Mouse (Mus musculus) lung, embryonic 14.5 days (tissue): ENCODE data around the gene Mfsd6. TPM values are rescaled to one million over a fixed set of nuclear protein-coding genes. Genes with fewer than 3 reads are reported as not detected.

Source experiments
- ATAC-seq: fragments of 200-750 bp; cut with Nextera tagmentation; 2 replicates; pipeline ENCODE4 v1.8.0; 2017; ENCODE audit warnings: mild to moderate bottlenecking, moderate TSS enrichment, moderate library complexity; ENCODE audit not compliant: insufficient read depth
- DNase-seq: peaks from one replicate; pipeline ENCODE4 v3.0.0-alpha.2; 2015
- H3K27ac ChIP-seq: fragments of 300-500 bp; sonication (generic); 2 replicates; pipeline ENCODE4 v1.5.1; 2014; ENCODE audit warnings: low read depth, mild to moderate bottlenecking, moderate library complexity
- H3K27me3 ChIP-seq: fragments of 300-500 bp; sonication (generic); 2 replicates; pipeline ENCODE4 v1.6.1; 2014; ENCODE audit warnings: low read length, control low read depth; ENCODE audit not compliant: insufficient read depth
- H3K36me3 ChIP-seq: fragments of 300-500 bp; sonication (generic); 2 replicates; pipeline ENCODE4 v1.6.1; 2014; ENCODE audit warnings: control low read depth; ENCODE audit not compliant: insufficient read depth
- H3K4me1 ChIP-seq: fragments of 300-500 bp; sonication (generic); 2 replicates; pipeline ENCODE4 v1.6.1; 2014; ENCODE audit warnings: antibody characterized with exemption, control low read depth; ENCODE audit not compliant: insufficient read depth
- H3K4me2 ChIP-seq: fragments of 300-500 bp; sonication (generic); 2 replicates; pipeline ENCODE4 v1.6.1; 2014; ENCODE audit warnings: mild to moderate bottlenecking
- H3K4me3 ChIP-seq: fragments of 300-500 bp; sonication (generic); 2 replicates; pipeline ENCODE4 v1.5.1; 2014; ENCODE audit warnings: low read depth, low read length
- H3K9ac ChIP-seq: fragments of 300-500 bp; sonication (generic); 2 replicates; pipeline ENCODE4 v1.6.1; 2014
- H3K9me3 ChIP-seq: fragments of 300-500 bp; sonication (generic); 2 replicates; pipeline ENCODE4 v1.6.1; 2016; ENCODE audit warnings: low read depth, low read length, control low read depth
- CTCF ChIP-seq: IDR thresholded peaks from 2 replicates; pipeline ENCODE4 v1.5.1; 2016; ENCODE audit warnings: antibody characterized with exemption, low read depth
- WGBS: fragments of 180-500 bp; shearing (Covaris S2); extraction: QIAGEN DNeasy Blood & Tissue Kit; methylation state at CpG from one replicate; pipeline ENCODE4 v1.1.7; 2014; 5-methylcytosine and 5-hydroxymethylcytosine counted together
- polyA plus RNA-seq: library from polyadenylated mRNA; unstranded; fragments of >200 nt; fragmentation: Nextera tagmentation; extraction: Ambion mirVana; gene quantifications from 2 replicates; pipeline ENCODE4 v1.2.1, GENCODE M21; 2014

The Mfsd6 gene
- polyA plus RNA-seq, 1 experiment from 2014 or later: 3.9 TPM

DNA sequence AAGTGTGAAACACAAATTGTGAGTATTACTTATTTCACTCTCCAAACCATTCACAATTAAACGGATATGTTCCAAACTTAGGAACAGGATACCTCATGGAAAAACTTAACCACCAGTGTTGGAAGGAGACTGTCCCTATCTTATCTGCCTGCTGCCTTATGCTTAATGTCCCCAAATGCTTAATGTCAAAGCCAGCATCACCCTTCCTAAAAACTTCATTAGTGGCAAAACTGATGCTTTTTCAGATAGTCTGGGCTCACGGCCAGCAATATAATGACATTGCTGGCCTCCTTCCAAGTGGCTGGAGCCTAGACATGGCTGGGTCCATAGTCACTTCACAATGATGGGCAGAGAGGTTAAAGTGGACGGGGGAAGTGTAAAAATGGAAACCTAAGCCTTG lies 50.6 kb downstream of the Mfsd6 start:
- TF ChIP-seq CTCF: no peak

DNA sequence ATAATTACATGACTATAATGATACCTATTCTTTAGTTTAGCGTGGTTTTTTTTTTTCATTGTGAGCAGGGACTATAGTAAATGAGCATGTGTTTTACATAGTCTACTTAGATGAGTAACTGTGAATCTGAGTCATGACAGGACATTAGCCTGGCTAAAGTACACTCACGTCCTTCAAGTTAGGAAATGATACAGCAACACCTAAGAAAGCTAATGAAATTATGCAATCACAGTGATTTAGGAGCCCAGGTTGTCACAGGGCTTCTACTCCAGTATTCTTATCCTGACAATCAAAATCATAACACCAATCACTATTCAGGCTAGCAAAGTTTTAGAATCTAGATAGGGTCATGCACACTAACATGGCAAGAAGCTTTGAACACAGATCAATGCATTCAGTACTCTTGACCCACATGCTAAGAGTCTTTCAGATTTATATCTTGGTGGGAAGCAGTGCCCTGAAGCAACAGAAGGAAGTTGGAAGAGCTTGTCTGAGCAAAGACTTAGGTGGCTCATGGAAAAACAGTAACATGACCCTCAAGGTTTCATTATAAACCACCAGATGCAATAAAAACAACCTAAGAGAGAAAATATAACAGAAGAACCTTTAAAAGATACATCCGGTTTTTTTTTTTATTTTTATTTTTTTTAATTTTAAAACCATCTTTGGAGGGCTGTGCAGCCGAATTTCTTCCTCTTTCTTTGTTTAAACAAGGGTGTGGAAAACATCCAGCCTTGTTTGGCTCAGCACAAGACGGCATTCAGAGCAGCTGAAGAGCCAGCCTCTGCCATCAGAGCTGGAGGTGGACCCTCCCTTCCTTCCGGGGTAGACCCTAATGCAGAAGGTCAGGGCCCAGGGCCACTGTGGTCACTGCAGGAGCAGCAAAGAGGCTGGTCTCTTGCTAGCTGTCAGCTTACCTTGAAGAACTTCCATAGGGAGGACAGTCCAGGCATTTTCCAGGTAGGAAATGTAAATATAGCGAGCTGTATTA lies 51.4 kb downstream of the Mfsd6 start:
- peak overlapping the region; percentile 66; the same call in 1 of the 2 replicates for H3K27ac ChIP-seq
- DNase-seq: peak; percentile 68

More for the DNA sequence above, 50.6 kb downstream of the Mfsd6 start:
- H3K9ac ChIP-seq: no peak overlapping the region
- DNase-seq (peak; percentile 96), ATAC-seq (peak; percentile 87)
- H3K9me3 ChIP-seq: no peaks in the 10 kb centered on the region; the same call in 1 of the 2 replicates
- peak overlapping the region; percentile 66; the same call in 1 of the 2 replicates for H3K27ac ChIP-seq
- H3K4me1 ChIP-seq: peaks cover 11% of the 10 kb centered on the region
- 25% methylated on average over 3 of the region's 3 CpGs for WGBS
- H3K4me2 ChIP-seq: no peak overlapping the region
- no peaks in the 10 kb centered on the region for H3K36me3 ChIP-seq
- no peaks in the 10 kb centered on the region for H3K27me3 ChIP-seq
- H3K4me3 ChIP-seq: no peak overlapping the region

DNA sequence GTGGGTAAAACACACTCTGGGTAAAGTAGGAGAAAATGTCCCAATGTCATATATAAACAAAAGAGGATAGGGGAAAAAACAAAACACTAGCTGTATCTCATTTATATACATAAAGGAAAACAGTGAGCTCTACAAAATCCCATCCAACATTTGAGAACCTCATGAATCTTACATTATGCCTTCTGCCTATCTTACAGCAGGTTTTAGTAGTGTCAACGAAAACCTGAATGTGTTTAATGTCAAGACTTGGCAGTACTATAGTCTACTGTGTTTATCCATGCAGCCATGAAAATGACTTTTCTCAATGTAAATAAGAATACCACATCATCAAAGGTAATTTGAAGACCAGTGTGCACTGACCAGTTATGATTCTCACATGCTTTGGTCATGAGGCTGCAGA lies 57.3 kb downstream of the Mfsd6 start:
- H3K9ac ChIP-seq: no peak overlapping the region
- H3K27me3 ChIP-seq: no peaks in the 10 kb centered on the region
- no peaks in the 10 kb centered on the region for H3K4me1 ChIP-seq
- no peak overlapping the region for H3K4me3 ChIP-seq
- DNase-seq: no peak
- no peak overlapping the region for H3K4me2 ChIP-seq
- H3K36me3 ChIP-seq: no peaks in the 10 kb centered on the region
- H3K9me3 ChIP-seq: no peaks in the 10 kb centered on the region; the same call in 1 of the 2 replicates
- H3K27ac ChIP-seq: no peak overlapping the region
- no peak for ATAC-seq
- 65% methylated on average over 1 of the region's 1 CpGs for WGBS
- TF ChIP-seq CTCF: no peak

More for the DNA sequence above, 51.4 kb downstream of the Mfsd6 start:
- ATAC-seq: peak; percentile 73
- Histone ChIP-seq H3K4me2 (no peak overlapping the region), H3K27me3 (no peaks in the 10 kb centered on the region), H3K4me3 (no peak overlapping the region), H3K4me1 (peaks cover 11% of the 10 kb centered on the region), H3K36me3 (no peaks in the 10 kb centered on the region), H3K9me3 (no peaks in the 10 kb centered on the region; the same call in 1 of the 2 replicates), H3K9ac (no peak overlapping the region)
- 40% methylated on average over 7 of the region's 7 CpGs for WGBS
- TF ChIP-seq CTCF: no peak

DNA sequence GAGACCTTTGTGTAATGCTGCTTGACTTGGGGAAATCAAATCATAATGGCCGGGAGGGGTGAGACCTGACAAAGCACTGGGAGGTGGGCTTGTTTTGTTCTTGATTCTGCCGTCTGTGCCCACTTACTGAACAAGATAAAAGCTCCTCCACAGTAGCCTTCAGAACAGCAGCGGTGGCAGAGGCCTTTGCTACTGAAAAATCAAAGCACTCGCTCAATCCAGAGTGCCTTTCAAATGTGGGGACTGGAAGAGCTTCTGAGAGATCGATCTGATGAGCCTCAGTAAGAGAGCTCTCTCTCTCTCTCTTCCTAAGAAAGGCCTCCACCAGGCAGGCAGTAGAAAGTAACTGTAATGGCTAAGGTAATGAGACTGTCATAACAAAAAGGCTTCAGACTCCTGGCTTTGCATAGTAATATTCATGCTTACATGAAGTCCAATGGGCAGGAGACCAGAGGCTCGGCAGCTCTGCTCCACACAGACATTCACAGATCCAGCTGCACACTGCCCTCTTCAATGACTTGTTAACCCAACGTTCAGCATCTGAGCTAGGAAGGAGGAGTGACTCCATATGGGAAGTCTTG lies 58.4 kb downstream of the Mfsd6 start:
- Histone ChIP-seq H3K9ac (no peak overlapping the region), H3K27me3 (no peaks in the 10 kb centered on the region), H3K9me3 (no peaks in the 10 kb centered on the region; the same call in 1 of the 2 replicates), H3K4me2 (no peak overlapping the region), H3K27ac (no peak overlapping the region), H3K36me3 (no peaks in the 10 kb centered on the region), H3K4me3 (no peak overlapping the region), H3K4me1 (no peaks in the 10 kb centered on the region)
- TF ChIP-seq CTCF: no peak
- DNase-seq: no peak
- WGBS: 49% methylated on average over 7 of the region's 7 CpGs
- ATAC-seq: 0 out of 2 replicates have a peak, but pooled peaks have one; percentile 28

DNA sequence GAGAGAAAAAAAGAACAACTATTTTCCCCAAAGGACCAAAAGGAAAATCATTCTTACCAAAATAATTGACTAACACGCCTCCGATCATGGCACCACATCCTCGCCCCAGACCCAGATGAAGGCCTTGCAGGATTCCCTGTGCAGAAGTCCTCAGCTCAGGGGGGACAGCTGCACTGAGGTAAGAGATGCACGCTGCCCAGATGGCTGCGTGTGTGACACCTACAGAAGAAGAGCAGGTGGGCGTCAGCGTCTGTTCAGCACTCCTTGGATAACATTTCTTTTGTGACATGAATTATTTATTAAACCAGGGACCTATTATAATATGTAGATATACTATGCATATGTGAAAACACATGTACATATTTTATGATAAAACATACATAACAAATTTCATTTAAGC lies 64.0 kb downstream of the Mfsd6 start:
- H3K4me2 ChIP-seq: no peak overlapping the region
- H3K9ac ChIP-seq: no peak overlapping the region
- 94% methylated on average over 7 of the region's 7 CpGs for WGBS
- H3K27ac ChIP-seq: no peak overlapping the region
- no peaks in the 10 kb centered on the region for H3K9me3 ChIP-seq
- no peak for TF ChIP-seq CTCF
- H3K27me3 ChIP-seq: no peaks in the 10 kb centered on the region
- H3K36me3 ChIP-seq: no peaks in the 10 kb centered on the region
- no peak overlapping the region for H3K4me3 ChIP-seq
- H3K4me1 ChIP-seq: no peaks in the 10 kb centered on the region
- no peak for ATAC-seq
- no peak for DNase-seq

DNA sequence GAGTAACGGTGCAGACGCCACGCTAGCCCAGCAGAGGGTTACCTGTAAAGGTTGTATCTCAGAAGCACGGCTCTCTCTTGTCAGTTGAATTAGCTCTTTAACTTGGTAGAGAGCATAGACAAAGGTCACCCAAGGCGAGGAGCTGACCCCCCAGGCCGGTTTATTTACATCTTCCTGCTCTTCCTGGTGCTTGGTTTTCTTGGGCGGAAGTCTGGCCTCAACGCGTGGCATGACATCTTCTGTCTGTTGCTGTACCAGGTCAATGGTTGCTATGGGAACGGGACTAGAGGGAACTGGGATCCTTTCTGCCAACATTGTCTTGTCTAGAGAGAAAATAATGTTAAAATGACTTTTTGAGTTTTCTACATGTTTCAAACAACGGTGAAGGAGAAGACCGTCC lies 66.5 kb downstream of the Mfsd6 start:
- H3K4me1 ChIP-seq: no peaks in the 10 kb centered on the region
- WGBS: 49% methylated on average over 12 of the region's 12 CpGs
- H3K4me2 ChIP-seq: no peak overlapping the region
- H3K36me3 ChIP-seq: no peaks in the 10 kb centered on the region
- no peak overlapping the region for H3K27ac ChIP-seq
- H3K4me3 ChIP-seq: no peak overlapping the region
- no peaks in the 10 kb centered on the region for H3K27me3 ChIP-seq
- ATAC-seq (peak; percentile 75), DNase-seq (peak; percentile 68)
- no peak overlapping the region for H3K9ac ChIP-seq
- no peak for TF ChIP-seq CTCF
- no peaks in the 10 kb centered on the region for H3K9me3 ChIP-seq

DNA sequence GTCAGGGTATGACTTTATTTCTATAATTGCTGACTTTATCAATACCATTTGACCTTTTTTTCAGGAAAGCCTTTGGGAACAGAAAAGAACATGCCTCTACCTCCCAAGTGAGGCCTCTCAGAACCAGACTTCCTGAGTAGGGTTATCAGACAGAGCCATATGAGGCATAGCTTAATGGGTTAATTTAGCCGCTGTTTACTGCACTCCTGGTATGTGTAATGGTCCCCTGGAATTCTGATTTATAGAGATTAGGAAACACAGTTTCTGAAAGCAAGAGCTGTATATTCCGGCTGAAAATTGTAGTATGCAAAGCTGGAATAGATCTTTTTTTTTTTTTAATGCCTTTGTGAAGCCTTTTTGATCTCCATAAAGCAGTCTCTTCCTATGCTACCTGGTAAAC lies 67.0 kb downstream of the Mfsd6 start:
- Histone ChIP-seq H3K27ac (no peak overlapping the region), H3K36me3 (no peaks in the 10 kb centered on the region), H3K4me3 (no peak overlapping the region), H3K27me3 (no peaks in the 10 kb centered on the region), H3K4me2 (no peak overlapping the region), H3K9ac (no peak overlapping the region), H3K9me3 (no peaks in the 10 kb centered on the region), H3K4me1 (no peaks in the 10 kb centered on the region)
- ATAC-seq (peak; percentile 18; the same call in 1 of the 2 replicates), DNase-seq (no peak)
- no peak for TF ChIP-seq CTCF
- WGBS: 41% methylated on average over 2 of the region's 2 CpGs
